Mouse (Mus musculus) cerebellum, adult 2 months (tissue): ENCODE measurements around the gene Galr3.

Experiments used
- CTCF ChIP-seq: fragments of 200-500 bp; IDR thresholded peaks from 2 replicates; pipeline ENCODE4 v1.5.1; 2011; ENCODE audit warnings: low read depth, mild to moderate bottlenecking, control low read depth, low read length, moderate library complexity, borderline replicate concordance; ENCODE audit not compliant: insufficient read depth
- POLR2A ChIP-seq: fragments of 200-500 bp; IDR thresholded peaks from 2 replicates; pipeline ENCODE4 v1.6.1; 2011; ENCODE audit warnings: low read length, control low read depth, borderline replicate concordance; ENCODE audit not compliant: insufficient read depth

GRCm38 (mm10) chr15:79013382-79013781 lies 28.3 kb upstream of the Galr3 start:
- TF ChIP-seq POLR2A (no peak), CTCF (no peak)
